Mouse (Mus musculus) heart, embryonic 16.5 days (tissue): ENCODE results near the gene Abhd12b. TPM values are rescaled to one million over a fixed set of nuclear protein-coding genes. Genes with fewer than 3 reads are reported as not detected.

Experiments used
- ATAC-seq: fragments of 200-750 bp; cut with Nextera tagmentation; replicated peaks from 2 replicates; pipeline ENCODE4 v1.8.0; 2017; ENCODE audit warnings: moderate number of reproducible peaks; ENCODE audit not compliant: insufficient read depth, low FRiP score; ENCODE audit errors: extremely low read depth
- H3K27ac ChIP-seq: fragments of 300-500 bp; sonication (generic); 2 replicates; pipeline ENCODE4 v1.5.1; 2014; ENCODE audit warnings: mild to moderate bottlenecking, low read length, control low read depth, moderate library complexity
- H3K27me3 ChIP-seq: fragments of 300-500 bp; sonication (generic); 2 replicates; pipeline ENCODE4 v1.6.1; 2014; ENCODE audit warnings: low read length, mixed read lengths; ENCODE audit not compliant: control insufficient read depth, insufficient read depth
- H3K36me3 ChIP-seq: fragments of 300-500 bp; sonication (generic); 2 replicates; pipeline ENCODE4 v1.6.1; 2014; ENCODE audit not compliant: control insufficient read depth, insufficient read depth
- H3K4me1 ChIP-seq: fragments of 300-500 bp; sonication (generic); 2 replicates; pipeline ENCODE4 v1.6.1; 2014; ENCODE audit warnings: low read length, mixed read lengths; ENCODE audit not compliant: control insufficient read depth, insufficient read depth
- H3K4me2 ChIP-seq: fragments of 300-500 bp; sonication (generic); 2 replicates; pipeline ENCODE4 v1.6.1; 2014; ENCODE audit warnings: low read depth, mild to moderate bottlenecking, control low read depth, low read length
- H3K4me3 ChIP-seq: fragments of 300-500 bp; sonication (generic); 2 replicates; pipeline ENCODE4 v1.5.1; 2014; ENCODE audit warnings: mild to moderate bottlenecking, control low read depth, low read length
- H3K9ac ChIP-seq: fragments of 300-500 bp; sonication (generic); 2 replicates; pipeline ENCODE4 v1.6.1; 2014; ENCODE audit warnings: low read length, control low read depth
- H3K9me3 ChIP-seq: fragments of 300-500 bp; sonication (generic); replicated peaks from 2 replicates; pipeline ENCODE4 v1.6.1; 2016; ENCODE audit warnings: low read length; ENCODE audit not compliant: control insufficient read depth
- WGBS: fragments of 180-500 bp; shearing (Covaris S2); extraction: QIAGEN DNeasy Blood & Tissue Kit; methylation state at CpG from one replicate; pipeline ENCODE4 v1.1.7; 2014; 5-methylcytosine and 5-hydroxymethylcytosine counted together
- polyA plus RNA-seq: library from polyadenylated mRNA; unstranded; fragments of >200 nt; fragmentation: Nextera tagmentation; extraction: Ambion mirVana; gene quantifications from 2 replicates; pipeline ENCODE4 v1.2.1, GENCODE M21; 2015

Gene Abhd12b
- polyA plus RNA-seq, 1 experiment from 2014 or later: not detected

- 38% methylated on average over 20 of the region's 20 CpGs for WGBS
- Histone ChIP-seq H3K4me2 (0 out of 2 replicates have a peak overlapping the region, but pooled peaks have one; percentile 23), H3K36me3 (no peaks in the 10 kb centered on the region), H3K27me3 (no peaks in the 10 kb centered on the region), H3K27ac (peak overlapping the region; percentile 81), H3K4me3 (no peak overlapping the region; the same call in 1 of the 2 replicates), H3K4me1 (peaks cover 13% of the 10 kb centered on the region), H3K9ac (no peak overlapping the region), H3K9me3 (no peaks in the 10 kb centered on the region)
- peak; percentile 41 for ATAC-seq
Observed at GRCm38 (mm10) chr12:70144637-70145448, 9.1 kb upstream of the Abhd12b start.

- Histone ChIP-seq H3K4me3 (no peak overlapping the region), H3K27ac (no peak overlapping the region), H3K4me1 (peaks cover 13% of the 10 kb centered on the region), H3K27me3 (no peaks in the 10 kb centered on the region), H3K4me2 (no peak overlapping the region), H3K9me3 (no peaks in the 10 kb centered on the region), H3K36me3 (no peaks in the 10 kb centered on the region), H3K9ac (no peak overlapping the region)
- WGBS: 80% methylated on average over 6 of the region's 6 CpGs
- no peak for ATAC-seq
Observed at GRCm38 (mm10) chr12:70145586-70145985, 8.4 kb upstream of the Abhd12b start.

DNA sequence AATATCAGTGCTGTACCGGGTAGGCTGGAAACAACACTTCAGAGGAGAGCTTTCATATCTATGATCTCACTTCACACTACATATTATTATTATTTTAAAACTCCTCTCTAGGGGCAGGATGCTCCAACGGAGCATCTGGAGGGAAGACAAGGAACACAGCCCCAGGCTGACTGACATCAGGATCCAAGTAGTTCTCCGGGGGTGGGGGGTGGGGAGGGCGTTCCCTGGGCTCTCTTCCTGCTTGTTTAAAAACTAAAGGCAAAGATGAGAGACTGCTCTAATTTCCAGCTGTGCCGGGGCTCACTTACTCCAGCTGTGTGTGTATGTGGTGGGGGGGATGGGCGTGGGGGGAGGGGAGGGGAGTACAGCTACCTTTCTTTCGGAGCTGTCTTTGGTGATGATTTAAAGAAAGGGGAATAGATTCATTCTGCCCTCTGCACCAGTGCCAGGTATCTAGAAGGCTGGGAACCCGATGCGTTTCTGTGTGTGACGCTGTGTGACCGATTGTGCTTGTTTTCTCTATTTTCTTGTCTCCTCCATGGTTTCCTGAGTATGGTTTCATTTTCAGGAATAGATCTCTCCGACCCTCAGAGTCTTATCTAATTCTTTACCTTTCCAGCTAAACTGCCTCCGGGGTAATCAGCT is 5.8 kb upstream of the Abhd12b start:
- peaks cover 13% of the 10 kb centered on the region for H3K4me1 ChIP-seq
- H3K4me3 ChIP-seq: peak overlapping the region; percentile 41
- no peak for ATAC-seq
- 7% methylated on average over 13 of the region's 13 CpGs for WGBS
- H3K9me3 ChIP-seq: no peaks in the 10 kb centered on the region
- peak overlapping the region; percentile 50 for H3K9ac ChIP-seq
- H3K27ac ChIP-seq: no peak overlapping the region
- H3K36me3 ChIP-seq: no peaks in the 10 kb centered on the region
- H3K27me3 ChIP-seq: no peaks in the 10 kb centered on the region
- peak overlapping the region; percentile 62 for H3K4me2 ChIP-seq

- no peaks in the 10 kb centered on the region for H3K36me3 ChIP-seq
- peak overlapping the region; percentile 62 for H3K4me2 ChIP-seq
- WGBS: 17% methylated on average over 11 of the region's 11 CpGs
- ATAC-seq: no peak
- H3K9ac ChIP-seq: peak overlapping the region; percentile 50
- no peak overlapping the region for H3K27ac ChIP-seq
- no peaks in the 10 kb centered on the region for H3K9me3 ChIP-seq
- H3K4me3 ChIP-seq: peak overlapping the region; percentile 41
- H3K4me1 ChIP-seq: peaks cover 13% of the 10 kb centered on the region
- no peaks in the 10 kb centered on the region for H3K27me3 ChIP-seq
Observed at GRCm38 (mm10) chr12:70148631-70149265, 5.2 kb upstream of the Abhd12b start.

GRCm38 (mm10) chr12:70156222-70156621 is 2.3 kb downstream of the Abhd12b start:
- H3K4me2 ChIP-seq: no peak overlapping the region
- 51% methylated on average over 6 of the region's 6 CpGs for WGBS
- H3K27ac ChIP-seq: no peak overlapping the region
- H3K4me3 ChIP-seq: no peak overlapping the region
- no peaks in the 10 kb centered on the region for H3K9me3 ChIP-seq
- no peaks in the 10 kb centered on the region for H3K36me3 ChIP-seq
- no peaks in the 10 kb centered on the region for H3K4me1 ChIP-seq
- no peak for ATAC-seq
- H3K27me3 ChIP-seq: no peaks in the 10 kb centered on the region
- no peak overlapping the region for H3K9ac ChIP-seq

DNA sequence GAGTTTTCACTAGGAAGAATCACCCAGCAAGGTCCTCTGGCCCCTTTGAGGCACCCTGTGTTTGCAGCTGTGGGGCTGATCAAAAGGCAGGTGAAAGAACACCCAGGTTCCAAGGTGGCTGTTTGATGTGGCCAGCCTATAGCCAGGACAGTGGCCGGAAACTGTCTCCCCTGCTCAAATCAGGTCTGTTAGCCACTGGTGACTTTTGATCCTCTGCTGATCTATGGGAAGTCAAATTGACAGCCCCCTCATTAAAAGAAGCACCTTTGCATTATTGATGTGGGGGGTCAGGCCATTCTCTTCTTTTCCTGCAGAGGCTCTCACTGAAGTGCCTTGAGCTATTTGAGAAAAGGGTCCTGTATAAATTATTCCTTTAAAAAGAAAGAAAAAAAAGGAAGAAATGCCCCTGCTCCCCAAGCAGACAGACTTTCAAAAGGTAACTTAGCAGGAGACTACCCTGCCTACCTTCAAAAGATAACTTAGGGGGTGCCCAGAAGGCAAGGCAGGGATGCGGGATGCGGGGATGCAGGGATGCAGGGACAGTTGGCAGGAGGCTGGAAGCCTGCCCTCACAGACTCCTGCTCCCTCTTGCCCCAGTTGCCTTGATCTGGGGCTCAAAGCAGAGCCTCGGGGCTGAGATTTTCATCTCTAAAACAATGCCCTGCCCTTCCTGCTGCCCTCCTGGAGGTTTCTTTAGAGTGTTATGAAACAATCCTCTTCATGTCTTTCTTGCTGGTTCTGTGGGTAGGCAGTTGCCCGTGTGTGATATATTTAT is 3.5 kb downstream of the Abhd12b start:
- no peaks in the 10 kb centered on the region for H3K4me1 ChIP-seq
- H3K36me3 ChIP-seq: no peaks in the 10 kb centered on the region
- no peak overlapping the region for H3K27ac ChIP-seq
- 56% methylated on average over 5 of the region's 5 CpGs for WGBS
- H3K9me3 ChIP-seq: no peaks in the 10 kb centered on the region
- H3K4me2 ChIP-seq: no peak overlapping the region
- no peak overlapping the region for H3K9ac ChIP-seq
- H3K4me3 ChIP-seq: no peak overlapping the region
- H3K27me3 ChIP-seq: no peaks in the 10 kb centered on the region
- no peak for ATAC-seq

- H3K27me3 ChIP-seq: no peaks in the 10 kb centered on the region
- H3K4me1 ChIP-seq: no peaks in the 10 kb centered on the region
- no peaks in the 10 kb centered on the region for H3K9me3 ChIP-seq
- H3K4me3 ChIP-seq: no peak overlapping the region
- ATAC-seq: no peak
- no peak overlapping the region for H3K9ac ChIP-seq
- no peak overlapping the region for H3K4me2 ChIP-seq
- WGBS: 72% methylated on average over 5 of the region's 5 CpGs
- no peaks in the 10 kb centered on the region for H3K36me3 ChIP-seq
- no peak overlapping the region for H3K27ac ChIP-seq
Observed at GRCm38 (mm10) chr12:70161057-70161456, 7.1 kb downstream of the Abhd12b start.

GRCm38 (mm10) chr12:70164741-70165140 is 10.8 kb downstream of the Abhd12b start:
- no peak overlapping the region for H3K4me2 ChIP-seq
- no peak overlapping the region for H3K9ac ChIP-seq
- no peak overlapping the region for H3K4me3 ChIP-seq
- H3K4me1 ChIP-seq: no peaks in the 10 kb centered on the region
- H3K27me3 ChIP-seq: no peaks in the 10 kb centered on the region
- ATAC-seq: no peak
- 69% methylated on average over 3 of the region's 3 CpGs for WGBS
- no peaks in the 10 kb centered on the region for H3K9me3 ChIP-seq
- no peaks in the 10 kb centered on the region for H3K36me3 ChIP-seq
- no peak overlapping the region for H3K27ac ChIP-seq
